Mouse (Mus musculus) cerebellum, adult 11 months (tissue): ENCODE measurements around the gene Enho.

ENCODE experiments used
- DNase-seq: peaks from one replicate; pipeline ENCODE4 v3.0.0; 2022

Gene Enho

DNA sequence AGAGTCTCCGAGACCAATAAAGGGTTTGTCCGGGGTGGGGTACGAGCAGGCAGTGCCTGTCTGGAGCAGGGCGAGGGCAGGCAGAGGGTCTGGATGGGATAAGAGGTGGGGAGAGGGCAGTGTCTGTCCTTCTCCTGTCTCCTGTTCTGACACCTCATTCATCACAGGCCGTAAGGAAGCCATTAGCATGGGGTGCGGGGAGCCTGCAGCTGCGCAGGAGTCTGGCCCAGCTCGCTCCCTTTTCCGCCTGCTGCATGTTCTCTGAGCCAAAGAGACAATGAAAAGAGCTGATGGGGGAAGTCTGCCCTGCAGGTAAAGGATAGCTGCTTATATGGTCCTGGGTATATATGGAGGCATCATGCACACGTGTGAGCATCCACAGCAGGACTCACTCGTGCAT lies 22.6 kb upstream of the Enho start:
- DNase-seq, result no peak

DNA sequence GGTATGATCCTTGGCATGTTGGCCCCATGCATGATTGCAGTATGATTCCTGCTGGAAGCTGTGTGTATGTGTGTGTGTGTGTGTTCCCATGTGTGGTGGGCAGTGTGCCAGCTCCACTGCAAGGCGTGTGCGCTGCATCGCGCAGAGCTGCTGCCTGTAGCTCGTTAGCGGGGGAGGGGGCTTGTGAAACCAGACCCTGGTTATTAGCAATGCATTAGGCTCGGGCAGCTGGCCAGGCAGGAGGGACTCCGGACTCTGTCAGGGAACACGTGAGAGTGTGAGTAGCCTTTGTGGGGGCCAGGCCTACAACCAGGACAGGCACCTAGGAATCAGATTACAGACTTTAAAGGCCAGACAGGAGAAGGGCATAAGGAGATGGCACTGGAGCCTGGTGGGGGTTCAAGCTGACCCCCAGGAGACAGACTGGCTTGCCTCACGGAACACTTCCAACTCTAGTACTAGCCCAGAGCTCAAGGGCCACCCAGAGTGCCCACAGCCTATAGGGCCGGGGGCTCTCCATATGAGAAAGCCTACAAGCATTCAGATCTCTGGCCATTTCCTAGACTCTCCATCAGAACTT lies 20.8 kb upstream of the Enho start:
- no peak for DNase-seq

DNA sequence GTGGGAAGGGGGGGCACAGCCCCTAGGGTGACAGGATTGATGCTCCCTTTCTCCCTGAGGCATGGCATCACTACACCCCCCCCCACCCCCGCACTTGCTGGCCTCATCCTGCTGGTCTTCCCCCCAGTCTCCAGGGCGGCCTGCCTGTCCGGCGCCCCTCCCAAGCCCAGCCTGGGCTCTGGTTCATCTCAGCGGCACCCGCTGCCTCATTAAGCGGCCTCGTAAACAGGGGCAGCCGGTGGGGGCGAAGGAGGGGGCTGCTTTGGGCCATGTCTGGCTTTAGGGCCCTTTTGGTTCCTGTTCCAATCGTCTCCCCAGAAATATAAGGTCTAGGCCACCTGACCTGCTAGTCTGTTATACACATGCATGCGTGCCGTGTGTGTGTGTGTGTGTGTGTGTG lies 19.4 kb upstream of the Enho start:
- no peak for DNase-seq

DNA sequence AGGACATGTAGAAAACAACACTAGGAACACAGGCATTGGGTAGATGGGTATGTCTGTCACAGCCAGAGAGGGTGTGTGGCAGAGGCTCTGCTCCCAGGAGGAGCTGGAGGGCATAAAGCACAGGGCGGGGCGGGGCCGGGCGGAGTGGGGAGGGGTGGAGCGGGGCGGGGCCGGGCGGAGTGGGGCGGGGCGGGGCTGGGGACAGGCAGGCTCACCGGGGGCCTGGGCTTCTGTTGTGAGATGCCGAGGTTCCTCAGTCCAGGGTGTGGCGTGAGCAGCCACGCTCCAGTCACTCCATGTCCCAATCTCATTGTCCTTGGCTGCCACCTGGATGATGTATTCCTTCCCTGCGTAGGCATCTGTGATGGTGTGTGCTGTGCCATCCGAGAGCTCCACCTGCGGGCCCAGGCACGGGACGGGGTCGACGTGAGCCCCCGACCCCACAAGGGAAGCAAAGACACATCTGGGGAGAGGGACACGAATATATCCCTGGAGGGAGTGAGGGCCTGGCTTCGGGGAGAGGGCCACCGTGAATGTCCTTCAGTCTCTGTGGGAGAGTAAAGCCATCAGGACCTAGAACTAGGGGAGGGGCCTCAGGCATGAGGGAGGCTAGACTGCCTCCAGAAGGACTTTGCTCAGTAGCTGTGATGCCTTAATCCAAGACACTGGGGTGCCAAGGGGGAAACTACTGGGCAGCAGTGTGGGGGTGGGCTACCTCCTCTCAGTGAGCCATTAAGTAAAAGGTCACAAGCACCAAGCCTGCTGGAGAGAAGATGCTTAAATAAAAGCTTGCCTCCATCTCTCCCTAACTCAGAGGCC lies 18.7 kb upstream of the Enho start:
- DNase-seq, result no peak

DNA sequence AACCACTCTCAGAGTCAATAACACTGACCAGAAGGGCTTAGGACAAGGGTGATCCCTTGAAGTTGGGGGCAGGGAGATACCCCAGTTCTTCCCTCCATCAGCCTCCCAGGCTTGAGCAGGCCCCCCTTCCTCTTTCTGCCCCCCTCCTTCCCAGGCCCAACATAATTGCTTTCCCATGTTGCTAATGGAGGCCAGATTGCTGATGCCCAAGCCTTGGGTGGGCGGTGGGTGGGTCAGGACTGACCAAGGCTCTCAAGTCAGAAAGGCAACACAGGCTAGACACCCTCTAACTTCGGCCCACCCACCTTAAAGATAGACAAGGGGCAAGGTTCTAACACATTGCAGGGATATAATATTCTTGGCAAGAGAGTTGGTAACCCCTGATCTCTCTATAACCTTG lies 15.4 kb upstream of the Enho start:
- no peak for DNase-seq

DNA sequence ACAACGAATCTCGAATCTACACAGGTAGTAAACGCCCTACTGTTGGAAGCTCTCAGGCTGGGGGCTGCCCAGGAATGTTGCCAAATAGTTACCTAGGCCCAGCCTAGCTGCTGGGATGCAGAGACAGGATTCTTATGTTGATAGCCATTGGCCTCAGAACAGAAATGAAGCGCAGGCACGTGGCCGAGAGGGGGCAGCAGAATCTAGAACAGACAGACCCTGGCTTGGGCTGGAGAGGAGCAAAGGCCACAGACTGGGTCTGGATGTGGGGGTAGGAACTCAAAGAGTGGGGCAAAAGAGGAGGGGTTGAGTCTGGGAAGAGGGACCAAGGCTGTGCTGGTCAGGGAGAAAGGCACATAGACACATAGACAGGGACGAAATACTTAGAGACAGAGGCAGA lies 14.1 kb upstream of the Enho start:
- peak; percentile 70 for DNase-seq

DNA sequence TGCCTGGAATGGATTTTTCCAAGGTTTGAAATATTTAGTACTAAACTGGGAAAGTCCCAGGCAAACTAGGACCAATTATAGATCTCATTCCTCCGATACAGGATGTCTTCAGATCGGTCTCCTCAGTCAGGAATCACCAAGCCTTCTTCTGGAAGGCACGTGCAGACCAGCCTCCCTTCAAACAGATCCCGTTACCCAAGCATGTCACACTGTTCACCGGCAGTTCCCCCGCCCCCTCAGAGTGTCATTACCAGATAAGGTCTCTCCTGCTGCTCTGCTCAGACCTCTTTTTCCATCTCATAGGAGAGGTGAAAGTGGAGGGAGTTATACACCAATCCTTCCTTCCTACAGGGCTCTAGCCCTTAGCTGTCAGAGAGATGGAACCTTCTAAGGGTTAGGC lies 13.6 kb upstream of the Enho start:
- DNase-seq, result no peak

DNA sequence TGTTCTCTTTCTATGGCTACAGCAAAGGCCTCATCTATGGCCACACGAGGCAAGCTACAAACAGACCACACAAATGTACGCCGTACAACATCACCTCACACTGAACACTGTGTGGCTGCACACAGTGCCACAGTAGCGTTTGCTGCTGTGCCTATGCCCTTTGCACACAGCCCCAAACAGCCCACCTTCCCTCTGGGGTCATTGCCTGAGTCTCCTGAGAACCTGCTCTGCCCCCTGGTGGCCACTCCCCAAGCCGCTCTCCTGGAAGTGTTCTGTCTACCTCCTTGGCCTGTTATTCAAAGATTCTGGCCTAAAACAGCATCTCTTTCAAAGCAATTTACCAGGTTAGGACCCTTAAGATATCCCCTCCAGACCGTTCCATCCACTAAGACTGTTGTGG lies 13.2 kb upstream of the Enho start:
- DNase-seq, result peak; percentile 70

DNA sequence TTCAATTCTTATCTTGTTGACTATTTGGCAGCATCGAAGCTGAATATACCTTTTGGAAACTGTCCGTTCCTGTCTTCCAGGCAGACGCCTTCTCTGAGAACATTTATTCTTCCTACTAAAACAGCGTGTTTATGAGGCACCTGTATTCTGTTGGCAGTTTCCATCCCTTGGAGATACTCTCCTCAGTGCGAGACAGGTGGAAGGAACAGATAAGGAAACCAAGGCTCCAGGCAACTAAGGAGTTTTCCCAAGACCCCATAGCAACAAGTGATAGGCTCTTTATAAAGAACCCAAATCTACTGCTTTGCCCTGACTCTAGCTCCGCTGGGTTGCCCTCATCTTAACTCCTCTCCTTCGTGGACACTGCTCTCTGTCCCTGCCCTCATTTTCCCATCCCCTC lies 8.5 kb upstream of the Enho start:
- DNase-seq, result no peak

DNA sequence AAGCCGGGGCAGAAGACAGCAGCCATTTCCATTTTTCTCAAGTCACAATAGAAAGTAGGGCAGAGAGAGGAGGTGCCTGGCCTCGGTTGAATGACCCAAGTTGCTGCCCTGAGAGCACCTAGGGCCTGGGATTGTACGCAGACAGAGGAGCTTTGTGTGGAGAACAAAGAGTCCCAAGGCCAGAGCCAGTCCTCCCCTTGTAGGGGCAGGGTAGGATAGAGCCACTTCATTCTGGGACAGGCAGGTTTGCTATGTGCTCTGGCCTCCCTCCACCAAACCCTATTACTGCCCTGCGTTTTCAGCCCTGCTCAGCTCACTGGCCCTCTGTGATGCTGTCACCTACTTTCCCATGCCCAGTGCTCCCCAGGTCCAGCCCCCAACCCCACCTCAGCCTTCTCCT lies 8.0 kb upstream of the Enho start:
- DNase-seq, result no peak

DNA sequence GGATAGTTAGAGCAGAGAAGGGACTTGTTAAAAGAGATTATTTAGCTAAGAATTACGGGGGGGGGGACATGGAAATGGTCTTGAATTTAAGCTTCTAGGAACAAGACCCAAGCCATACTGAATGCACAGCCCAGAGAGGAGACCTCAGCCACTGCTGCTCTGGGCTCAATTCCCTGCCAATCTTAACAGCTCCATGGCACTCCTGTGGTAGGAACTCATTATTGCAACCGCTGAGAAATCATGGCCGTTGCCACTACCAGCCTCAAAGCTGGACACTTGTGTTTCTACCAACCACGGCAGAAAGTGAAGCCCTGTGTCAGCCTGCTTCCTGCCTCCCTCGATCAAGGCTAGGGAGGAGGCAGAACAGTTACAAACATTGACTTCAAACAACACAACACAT lies 5.4 kb upstream of the Enho start:
- no peak for DNase-seq

DNA sequence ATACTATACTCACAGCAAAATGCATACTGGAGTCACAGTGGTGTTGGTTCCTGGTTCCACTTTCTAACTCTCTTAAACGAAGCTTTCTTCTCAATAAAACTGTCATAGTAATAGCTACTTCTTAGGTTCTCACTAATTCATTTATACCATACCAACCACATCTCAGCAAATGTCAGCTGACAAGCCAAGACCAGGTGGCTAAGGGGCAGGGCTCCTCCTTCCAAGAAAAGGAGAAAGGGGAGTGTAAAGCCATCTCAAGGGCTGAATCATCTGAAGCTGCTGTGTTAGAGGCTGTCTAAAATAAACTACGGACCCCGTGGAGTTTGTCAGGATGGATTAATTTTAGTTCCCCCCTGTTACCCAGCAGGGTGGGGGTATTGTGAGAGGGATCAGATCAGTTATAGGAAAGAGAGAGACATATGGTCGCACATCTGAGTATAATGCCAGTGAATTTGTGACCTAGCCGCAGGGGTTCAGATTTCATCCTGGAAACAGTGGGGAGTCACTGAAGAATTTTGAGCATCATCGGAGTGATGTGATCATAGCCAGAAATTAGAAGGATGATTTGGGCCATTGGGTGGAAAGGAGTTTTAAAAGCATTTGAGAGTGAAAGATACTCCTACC lies 1.2 kb upstream of the Enho start:
- no peak for DNase-seq

DNA sequence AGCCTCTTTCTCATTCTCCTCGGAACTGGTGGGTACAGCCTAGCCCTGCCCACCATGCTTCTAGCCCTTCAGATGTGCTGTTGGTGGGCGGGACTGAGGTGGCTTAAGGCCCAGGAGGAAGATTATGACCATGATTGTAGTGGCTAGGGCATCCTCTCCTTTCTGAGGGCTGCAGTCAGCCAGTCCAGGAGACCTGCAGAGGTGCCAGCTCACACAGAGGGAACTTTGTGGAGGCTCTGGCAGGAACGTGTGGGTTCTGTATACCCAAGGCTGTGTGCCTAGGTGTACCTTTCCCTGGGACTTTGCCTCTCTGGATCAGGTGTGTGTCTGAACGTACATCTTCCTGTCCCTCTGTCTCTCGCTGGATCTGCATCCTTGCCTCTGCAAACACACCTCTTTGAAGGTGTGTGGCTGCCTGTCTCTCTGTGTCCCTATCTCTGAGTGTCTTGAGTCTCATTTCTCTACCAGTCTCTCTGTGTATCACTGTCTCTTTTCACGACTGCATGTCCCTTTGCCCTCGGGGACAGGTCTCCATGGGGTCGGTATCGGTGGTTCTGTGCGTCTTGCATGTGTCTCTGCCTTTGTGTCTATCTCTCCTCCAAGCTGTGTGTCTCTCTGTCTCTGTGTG lies 796 bp downstream of the Enho start:
- no peak for DNase-seq

DNA sequence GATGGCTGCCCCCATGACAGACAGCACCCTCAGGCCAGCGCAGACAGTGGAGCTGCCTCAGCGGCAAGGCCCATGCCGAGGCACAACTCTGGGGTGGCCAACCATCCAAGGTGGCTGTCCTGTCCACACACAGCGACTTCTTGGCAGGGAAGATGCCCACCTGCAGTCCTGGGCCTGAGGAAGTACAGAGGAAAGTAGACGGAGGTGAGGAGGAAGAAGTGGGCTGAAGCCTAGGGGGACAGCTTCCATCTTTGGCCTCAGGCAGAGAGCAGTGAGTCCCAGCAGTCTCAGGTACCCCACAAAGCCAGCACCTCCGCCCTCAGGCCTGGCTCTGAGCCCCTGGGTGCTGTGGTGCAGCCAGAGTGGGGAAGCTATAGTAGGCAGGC lies 1.3 kb downstream of the Enho start:
- DNase-seq, result peak; percentile 49

DNA sequence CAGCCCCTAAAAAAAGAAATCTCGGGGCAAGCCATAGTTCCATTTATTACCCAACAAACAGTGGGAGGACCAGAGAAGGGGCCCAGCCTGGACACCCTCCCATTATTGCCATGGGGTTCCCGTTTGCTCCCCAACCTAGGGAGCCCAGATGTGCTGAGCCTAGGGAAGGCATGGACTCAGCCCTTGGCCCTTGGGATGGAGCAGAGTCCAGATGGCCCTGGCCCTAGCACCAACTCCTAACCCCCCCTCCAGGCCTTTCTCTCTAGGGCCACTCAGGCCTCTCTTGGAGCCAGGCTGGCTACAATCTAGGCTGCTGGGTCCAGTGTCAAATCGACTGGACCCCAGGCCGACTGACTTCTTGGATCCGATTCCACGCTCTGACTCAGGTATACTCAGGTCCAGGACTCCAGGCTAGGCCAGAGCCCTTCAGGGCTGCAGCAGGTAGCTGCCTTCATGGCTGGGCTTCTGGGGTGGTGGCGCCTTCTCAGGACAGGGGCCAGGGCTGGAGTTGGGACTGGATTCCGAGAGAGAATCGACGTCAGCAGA lies 1.9 kb downstream of the Enho start:
- no peak for DNase-seq

DNA sequence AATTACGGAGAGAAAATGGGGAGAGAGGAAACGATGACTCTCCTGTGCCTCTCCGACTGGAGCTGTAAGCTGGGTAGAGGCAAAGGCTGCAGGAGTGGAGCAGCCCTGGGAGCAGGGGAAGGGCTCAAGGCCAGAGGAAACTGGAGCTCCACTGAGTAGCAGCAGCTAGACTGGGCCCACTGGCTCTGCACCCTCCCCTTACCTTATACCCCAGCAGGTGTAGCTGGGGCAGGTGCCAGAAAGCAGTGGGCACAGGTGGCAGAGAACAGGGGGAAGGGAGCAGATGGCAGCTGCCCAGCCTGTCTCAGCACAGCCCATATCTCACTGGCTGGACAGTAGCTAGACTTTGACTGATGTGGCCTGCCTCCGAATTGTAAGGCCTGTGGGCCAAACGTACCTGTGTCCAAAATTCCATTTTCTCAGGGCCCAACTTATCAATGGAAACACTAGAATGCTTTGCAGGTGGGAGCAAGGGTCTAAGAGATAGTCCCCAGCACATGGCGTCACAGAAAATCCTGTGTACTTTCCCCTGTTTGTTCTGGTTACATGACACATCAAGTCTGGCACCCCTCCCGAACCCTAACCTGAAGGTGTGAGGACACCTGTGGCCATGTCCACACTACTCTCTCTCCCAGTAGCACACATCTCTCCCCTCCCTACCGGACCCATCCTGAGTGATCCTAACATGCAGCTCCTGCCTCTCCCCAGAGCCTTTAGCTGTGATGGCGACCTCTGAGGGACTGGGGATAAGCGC lies 3.1 kb downstream of the Enho start:
- DNase-seq, result peak; percentile 82

DNA sequence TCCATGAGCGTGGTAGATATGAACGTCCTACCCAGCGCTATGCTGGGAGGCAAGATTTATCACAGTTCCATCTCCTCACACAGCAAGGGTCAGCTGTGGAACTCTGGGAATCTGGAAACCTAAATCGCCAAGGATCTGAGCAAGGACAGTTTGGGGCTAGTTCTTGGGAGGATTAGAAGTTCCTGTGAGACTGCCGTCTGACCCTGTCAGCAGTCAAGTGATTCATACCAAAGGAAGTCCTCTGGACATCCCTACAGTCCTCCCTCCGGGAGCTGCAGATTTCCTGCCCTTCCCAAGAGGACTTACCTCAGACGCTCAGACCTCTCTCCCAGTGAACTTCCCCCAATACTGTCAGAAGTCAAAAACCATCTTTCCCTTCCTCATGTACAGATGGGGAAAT lies 3.8 kb downstream of the Enho start:
- DNase-seq, result no peak

DNA sequence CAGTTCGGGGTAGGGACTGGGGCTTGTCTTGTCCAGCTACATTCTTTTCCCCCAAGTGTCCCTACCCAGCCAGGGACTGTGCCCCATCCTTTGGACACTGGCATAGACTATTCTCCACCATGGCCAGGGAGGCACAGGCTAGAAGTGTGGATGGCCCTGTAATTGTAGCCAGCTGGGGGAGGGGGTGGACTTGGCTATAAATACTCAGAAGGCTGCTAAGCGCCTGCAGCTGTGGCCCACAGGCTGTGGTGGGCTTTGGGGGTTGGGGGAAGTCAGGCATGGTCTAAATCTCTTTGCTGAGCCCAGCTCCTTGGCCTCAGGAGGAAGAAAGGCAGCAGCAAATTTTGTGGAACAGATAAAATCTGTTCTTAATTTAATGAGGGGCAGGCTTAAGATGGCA lies 4.2 kb downstream of the Enho start:
- DNase-seq, result no peak

DNA sequence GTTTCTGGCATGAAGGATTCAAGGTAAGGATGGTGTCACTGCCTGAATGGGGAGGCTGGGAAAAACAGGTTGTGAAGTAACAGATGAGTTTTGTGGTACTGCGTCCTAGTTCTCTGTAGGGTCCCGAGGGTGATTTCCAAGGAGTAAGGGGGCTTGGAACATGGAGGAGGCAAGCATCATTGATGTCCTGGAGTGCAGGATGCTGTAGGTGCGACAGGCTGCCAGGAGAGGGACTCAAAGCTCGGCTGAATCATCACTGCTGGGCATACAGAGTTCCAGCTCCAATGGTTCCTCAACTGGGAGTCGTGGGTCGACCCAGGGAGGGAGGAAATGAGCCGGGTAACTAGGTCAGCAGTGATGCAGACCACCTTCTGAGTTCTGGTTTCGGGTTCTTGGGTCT lies 4.9 kb downstream of the Enho start:
- no peak for DNase-seq

DNA sequence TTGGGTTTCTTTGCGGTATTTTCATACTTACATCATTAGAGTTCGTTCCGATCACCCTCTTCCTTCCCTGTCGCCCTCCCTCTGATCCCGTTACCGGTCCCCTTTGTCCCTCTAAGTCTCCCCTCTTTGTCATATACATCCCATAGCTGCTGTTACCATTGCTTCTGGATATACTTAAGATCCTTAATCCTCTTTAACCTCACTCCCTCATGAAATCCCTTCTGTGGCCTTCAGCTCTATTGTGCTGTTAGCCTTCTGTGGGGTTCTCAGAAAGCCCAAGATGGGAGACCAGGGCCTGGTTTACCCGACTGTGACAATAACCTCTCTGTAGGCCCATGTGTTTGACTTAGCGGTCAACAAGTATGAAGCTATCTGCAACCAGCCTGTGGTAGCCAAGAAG lies 5.5 kb downstream of the Enho start:
- no peak for DNase-seq

DNA sequence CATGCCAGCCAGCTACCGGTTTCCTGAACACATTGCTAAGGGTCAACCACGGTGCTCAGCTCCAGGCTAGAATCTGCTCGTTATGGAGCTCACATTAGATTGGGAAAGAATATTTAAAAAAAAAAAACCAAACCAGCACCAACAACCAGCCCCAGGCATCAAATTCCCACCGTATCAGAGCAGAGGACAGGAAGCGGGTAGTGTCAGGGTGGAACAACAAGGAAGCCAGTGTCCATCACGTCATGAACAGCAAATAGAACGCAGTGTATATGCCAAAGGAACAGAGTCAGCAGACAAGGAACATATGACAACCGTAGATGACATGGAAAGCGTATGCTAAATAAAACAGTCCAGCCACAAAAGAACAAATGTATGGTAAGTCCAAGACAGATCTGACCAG lies 7.1 kb downstream of the Enho start:
- DNase-seq, result no peak

DNA sequence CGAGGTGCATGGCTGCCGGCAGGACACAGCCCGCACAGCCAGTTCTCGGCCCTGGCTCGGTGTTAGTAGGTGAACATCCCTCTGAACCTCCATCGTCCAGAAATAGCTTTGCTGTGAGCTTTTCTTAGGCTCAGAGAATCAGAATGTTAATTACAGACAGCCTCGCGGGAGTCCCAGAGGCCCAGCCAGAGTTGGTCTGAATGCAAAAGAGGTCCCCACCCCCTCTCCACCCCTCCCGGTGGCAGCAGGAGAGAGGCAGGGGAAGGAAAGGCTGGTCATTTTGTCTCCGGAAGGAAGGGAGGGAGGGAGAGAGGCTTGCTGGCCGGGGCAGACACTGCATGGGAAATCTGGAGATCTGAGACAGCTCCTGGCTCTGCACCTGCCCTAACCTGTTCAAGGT lies 8.7 kb downstream of the Enho start:
- DNase-seq, result peak; percentile 49

DNA sequence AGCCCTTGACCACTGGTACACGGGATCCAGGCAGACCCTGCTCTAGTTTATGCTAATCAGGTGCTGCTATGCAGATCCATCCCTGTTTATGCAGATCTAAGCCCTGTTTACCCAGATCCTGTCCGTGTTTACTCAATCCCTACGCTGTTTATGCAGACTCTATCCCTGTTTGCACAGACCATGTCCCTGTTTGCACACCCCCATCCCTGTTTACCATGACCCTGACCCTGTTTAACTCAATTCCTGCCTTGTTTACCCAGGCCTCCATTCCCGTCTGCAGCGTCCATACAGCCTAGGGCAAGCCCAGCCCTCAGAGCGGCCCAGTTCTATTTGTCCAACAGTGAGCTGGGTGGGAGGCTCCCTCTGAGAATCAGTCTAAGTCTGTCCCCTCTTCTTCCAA lies 9.9 kb downstream of the Enho start:
- no peak for DNase-seq
